Mouse (Mus musculus): ENCODE measurements around the gene Tmco1.
"Not testable (repeated sequence)": the region's sequence is repeated elsewhere in the genome, so short reads cannot be mapped to it uniquely, and the experiment has no call there.

Tmco1 gene

GRCm38 (mm10) chr1:167339177-167339781 is 31.1 kb downstream of the Tmco1 start:
- peak; percentile 52 to 65 for DNase-seq

GRCm38 (mm10) chr1:167340111-167340787 is 32.1 kb downstream of the Tmco1 start:
- peak; percentile 20 to 26 for DNase-seq

GRCm38 (mm10) chr1:167340910-167341528 is 32.8 kb downstream of the Tmco1 start:
- DNase-seq, result no peak

- DNase-seq, result no peak
These were observed 34.7 kb downstream of the Tmco1 start for GRCm38 (mm10) chr1:167342831-167343230.

- DNase-seq, result not testable (repeated sequence)
These were observed 37.9 kb downstream of the Tmco1 start for GRCm38 (mm10) chr1:167345994-167346520.

- DNase-seq, result not testable (repeated sequence)
These were observed 41.0 kb downstream of the Tmco1 start for GRCm38 (mm10) chr1:167349206-167349605.

GRCm38 (mm10) chr1:167349815-167350596 is 41.8 kb downstream of the Tmco1 start, which contains the start of gene Aldh9a1:
Gene Aldh9a1, plus strand, starts transcription at chr1:167349991.
- peak; percentile 87 to 91 for DNase-seq

- no peak for DNase-seq
These were observed 42.6 kb downstream of the Tmco1 start for GRCm38 (mm10) chr1:167350597-167351415.

- DNase-seq, result peak in 1 of 2 experiments; percentile 28
These were observed 44.2 kb downstream of the Tmco1 start for GRCm38 (mm10) chr1:167352403-167352802.

GRCm38 (mm10) chr1:167357387-167357786 is 49.2 kb downstream of the Tmco1 start:
- no peak for DNase-seq

- DNase-seq, result no peak
These were observed 50.6 kb downstream of the Tmco1 start for GRCm38 (mm10) chr1:167358731-167359130.

GRCm38 (mm10) chr1:167360268-167360667 is 52.1 kb downstream of the Tmco1 start:
- no peak for DNase-seq

GRCm38 (mm10) chr1:167362819-167363218 is 54.6 kb downstream of the Tmco1 start:
- DNase-seq, result no peak

GRCm38 (mm10) chr1:167363322-167363721 is 55.1 kb downstream of the Tmco1 start:
- no peak for DNase-seq

GRCm38 (mm10) chr1:167365808-167366207 is 57.6 kb downstream of the Tmco1 start:
- DNase-seq, result no peak

- DNase-seq, result no peak
These were observed 58.4 kb downstream of the Tmco1 start for GRCm38 (mm10) chr1:167366621-167367020.

GRCm38 (mm10) chr1:167368018-167368417 is 59.8 kb downstream of the Tmco1 start:
- no peak for DNase-seq

- DNase-seq, result no peak
These were observed 60.3 kb downstream of the Tmco1 start for GRCm38 (mm10) chr1:167368513-167368912.

- DNase-seq, result peak; percentile 82 to 92
These were observed 61.7 kb downstream of the Tmco1 start for GRCm38 (mm10) chr1:167369905-167370304.

- no peak for DNase-seq
These were observed 64.6 kb downstream of the Tmco1 start for GRCm38 (mm10) chr1:167372739-167373138.

- DNase-seq, result no peak
These were observed 66.0 kb downstream of the Tmco1 start for GRCm38 (mm10) chr1:167374003-167374784.
